Mouse (Mus musculus): ENCODE data around the gene Farsb. TPM values are rescaled to one million over a fixed set of nuclear protein-coding genes. Genes with fewer than 3 reads are reported as not detected.

The Farsb gene
- total and polyA plus RNA-seq, 3 experiments: 114 to 205 (median 180) TPM

DNA sequence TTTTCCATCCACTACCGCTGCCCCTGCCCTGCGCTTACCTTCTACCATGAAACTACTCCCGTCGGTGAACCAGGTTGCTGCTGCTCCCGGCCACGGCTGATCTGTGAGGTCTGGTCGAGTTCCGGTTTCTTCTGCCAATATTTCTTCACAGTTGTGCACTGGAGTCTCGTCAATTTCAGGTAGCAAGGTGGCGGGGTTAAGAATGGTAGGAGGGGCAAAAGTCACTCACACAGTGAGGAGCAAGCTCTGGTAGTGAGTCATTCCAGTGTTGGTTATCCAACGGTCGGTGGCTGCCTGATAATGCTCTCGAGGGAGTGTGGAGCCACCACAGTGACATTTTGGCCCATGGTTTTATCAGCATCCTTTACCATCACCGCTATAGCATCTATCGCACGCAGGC is 12.3 kb upstream of the Farsb start:
- Histone ChIP-seq H3K27me3 (replicated peaks) (peaks cover 2% of the 10 kb centered on the region), H3K36me3 (replicated peaks in 1 of 2; ENCODE audit: control insufficient read depth in 1 of 2, insufficient read depth in 1 of 2, low read length in 1 of 2) (no peaks in the 10 kb centered on the region), H3K4me2 (ENCODE audit: insufficient read depth, low read depth, poor library complexity, severe bottlenecking) (no peak overlapping the region), H3K79me2 (replicated peaks; ENCODE audit: control insufficient read depth, extremely low read depth, insufficient read depth, poor library complexity, severe bottlenecking) (no peaks in the 10 kb centered on the region), H3K4me3 (replicated peaks in 1 of 3; ENCODE audit: low read depth in 2 of 3, low read length in 2 of 3, poor library complexity in 1 of 3) (no peak overlapping the region), H3K27ac (ENCODE audit: insufficient read depth, low read depth) (no peak overlapping the region), H3K4me1 (ENCODE audit: control insufficient read depth in 1 of 2, insufficient read depth in 2 of 2) (no peaks in the 10 kb centered on the region), H3K9ac (ENCODE audit: insufficient read depth, low read depth) (no peak overlapping the region), H3K9me3 (replicated peaks; ENCODE audit: low read length) (no peaks in the 10 kb centered on the region)
- dilution Hi-C loops (cut with MboI; ENCODE audit: extremely low pct_ligation_motif_present, extremely low pct_unique_long_range_greater_than_20kb, low sequenced_read_pairs): no loop called here
- in situ Hi-C loops (cut with MboI; ENCODE audit: low pct_ligation_motif_present, low pct_unique_long_range_greater_than_20kb, low sequenced_read_pairs): no loop called here
- TF ChIP-seq USF2 (conservative IDR thresholded peaks at IDR 0.05; ENCODE audit: low read depth, low read length): no peak
- TF ChIP-seq MAFK (IDR thresholded peaks at IDR 0.05; ENCODE audit: insufficient replicate concordance, low read length): no peak
- no peak for DNase-seq (ENCODE audit: extremely low read depth)

DNA sequence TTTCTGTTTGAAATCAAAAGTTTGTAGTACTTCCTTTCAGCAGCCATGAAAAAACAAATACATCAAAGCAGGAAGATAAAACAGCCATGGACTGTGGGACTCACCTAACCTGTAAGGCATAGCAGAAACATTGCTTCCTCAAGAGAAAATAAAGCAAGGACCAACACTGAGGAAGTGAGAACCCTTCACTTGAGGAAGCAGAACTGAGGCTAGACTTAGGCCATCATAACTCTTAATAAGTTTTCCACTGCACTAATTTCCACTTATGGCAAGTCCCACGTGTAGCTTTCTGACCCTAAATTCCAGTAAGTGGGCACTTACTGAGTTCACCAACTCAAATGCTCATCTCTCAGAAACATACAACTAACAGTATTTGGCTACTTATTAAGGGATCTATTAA is 1.4 kb upstream of the Farsb start:
- peaks cover 33% of the 10 kb centered on the region for H3K79me2 ChIP-seq (replicated peaks; ENCODE audit: control insufficient read depth, extremely low read depth, insufficient read depth, poor library complexity, severe bottlenecking)
- H3K4me3 ChIP-seq (replicated peaks in 1 of 3; ENCODE audit: low read depth in 2 of 3, low read length in 2 of 3, poor library complexity in 1 of 3): no peak overlapping the region
- H3K27me3 ChIP-seq (replicated peaks): no peaks in the 10 kb centered on the region
- H3K27ac ChIP-seq (ENCODE audit: insufficient read depth, low read depth): 0 out of 2 replicates have a peak overlapping the region, but pooled peaks have one; percentile 4
- H3K9ac ChIP-seq (ENCODE audit: insufficient read depth, low read depth): 0 out of 2 replicates have a peak overlapping the region, but pooled peaks have one; percentile 90
- in situ Hi-C loops (cut with MboI; ENCODE audit: low pct_ligation_motif_present, low pct_unique_long_range_greater_than_20kb, low sequenced_read_pairs): no loop called here
- DNase-seq (ENCODE audit: extremely low read depth): peak; percentile 46
- TF ChIP-seq MAX (IDR thresholded peaks at IDR 0.05; ENCODE audit: low read length) (peak; percentile 31; the same call in 1 of the 2 replicates), MXI1 (IDR thresholded peaks at IDR 0.05; ENCODE audit: low read depth, low read length) (no peak), ZNF384 (IDR thresholded peaks at IDR 0.05; ENCODE audit: low read depth, low read length) (no peak), JUND (conservative IDR thresholded peaks at IDR 0.05; ENCODE audit: low read depth, low read length) (no peak), EP300 (IDR thresholded peaks at IDR 0.05; ENCODE audit: low read length) (peak; percentile 87), USF2 (conservative IDR thresholded peaks at IDR 0.05; ENCODE audit: low read depth, low read length) (no peak), HCFC1 (IDR thresholded peaks at IDR 0.05; ENCODE audit: low read depth, low read length) (no peak), RCOR1 (conservative IDR thresholded peaks at IDR 0.05; ENCODE audit: low read depth, low read length) (no peak), ZKSCAN1 (IDR thresholded peaks at IDR 0.05; ENCODE audit: borderline replicate concordance, low read depth, low read length) (no peak), E2F4 (IDR thresholded peaks at IDR 0.05; ENCODE audit: insufficient replicate concordance, low read depth, low read length) (no peak), BHLHE40 (IDR thresholded peaks at IDR 0.05; ENCODE audit: low read depth, low read length) (peak; percentile 17; the same call in 1 of the 2 replicates), TCF12 (IDR thresholded peaks at IDR 0.05; ENCODE audit: low read depth, low read length) (no peak), RAD21 (IDR thresholded peaks at IDR 0.05; ENCODE audit: low read depth, low read length) (no peak), ELF1 (IDR thresholded peaks at IDR 0.05; ENCODE audit: low read depth, low read length) (0 out of 2 replicates have a peak, but pooled peaks have one; percentile 7), MAFK (IDR thresholded peaks at IDR 0.05; ENCODE audit: insufficient replicate concordance, low read length) (no peak), IRF4 (IDR thresholded peaks at IDR 0.05; ENCODE audit: low read depth, low read length) (peak; percentile 60), ZC3H11A (IDR thresholded peaks at IDR 0.05; ENCODE audit: low read depth, low read length) (no peak), ZMIZ1 (IDR thresholded peaks at IDR 0.05; ENCODE audit: low read depth, low read length) (no peak), SMC3 (IDR thresholded peaks at IDR 0.05; ENCODE audit: low read depth, low read length) (no peak), UBTF (IDR thresholded peaks at IDR 0.05; ENCODE audit: low read depth, low read length) (no peak), NRF1 (IDR thresholded peaks at IDR 0.05; ENCODE audit: low read depth, low read length) (no peak), POLR2A (IDR thresholded peaks at IDR 0.05; ENCODE audit: low read depth, low read length) (no peak), MAZ (IDR thresholded peaks at IDR 0.05; ENCODE audit: low read depth, low read length) (no peak), NELFE (IDR thresholded peaks at IDR 0.05; ENCODE audit: low read depth, low read length) (no peak), SIN3A (IDR thresholded peaks at IDR 0.05; ENCODE audit: low read length) (peak; percentile 40; the same call in 1 of the 2 replicates), MYC (IDR thresholded peaks at IDR 0.05; ENCODE audit: low read depth, low read length) (peak; percentile 85), GABPA (IDR thresholded peaks at IDR 0.05; ENCODE audit: insufficient replicate concordance, low read depth, low read length) (no peak), KAT2A (IDR thresholded peaks at IDR 0.05; ENCODE audit: insufficient replicate concordance, low read length) (no peak), PAX5 (IDR thresholded peaks at IDR 0.05; ENCODE audit: low read length) (no peak), ETS1 (conservative IDR thresholded peaks at IDR 0.05; ENCODE audit: low read depth, low read length) (no peak), TBP (conservative IDR thresholded peaks at IDR 0.05; ENCODE audit: low read depth, low read length) (0 out of 2 replicates have a peak, but pooled peaks have one; percentile 49)
- peaks cover 11 to 39% of the 10 kb centered on the region in 2 experiments; a peak in 3 of 4 replicates for H3K4me1 ChIP-seq (ENCODE audit: control insufficient read depth in 1 of 2, insufficient read depth in 2 of 2)
- peak overlapping the region; percentile 97; the same call in 1 of the 2 replicates for H3K4me2 ChIP-seq (ENCODE audit: insufficient read depth, low read depth, poor library complexity, severe bottlenecking)
- no peaks in the 10 kb centered on the region for H3K9me3 ChIP-seq (replicated peaks; ENCODE audit: low read length)
- H3K36me3 ChIP-seq (replicated peaks in 1 of 2; ENCODE audit: control insufficient read depth in 1 of 2, insufficient read depth in 1 of 2, low read length in 1 of 2): peaks cover 0 to 11% of the 10 kb centered on the region in 2 experiments
- dilution Hi-C loops (cut with MboI; ENCODE audit: extremely low pct_ligation_motif_present, extremely low pct_unique_long_range_greater_than_20kb, low sequenced_read_pairs): no loop called here
